Mouse (Mus musculus) cerebellum, postnatal 25 days (tissue): ENCODE data around the gene Gjb4.

Experiments
- DNase-seq, 2 experiments: peaks; one replicate each; pipeline ENCODE4 v3.0.0; 2021; ENCODE audit warnings: mixed read lengths in 2 of 2

The Gjb4 gene

DNA sequence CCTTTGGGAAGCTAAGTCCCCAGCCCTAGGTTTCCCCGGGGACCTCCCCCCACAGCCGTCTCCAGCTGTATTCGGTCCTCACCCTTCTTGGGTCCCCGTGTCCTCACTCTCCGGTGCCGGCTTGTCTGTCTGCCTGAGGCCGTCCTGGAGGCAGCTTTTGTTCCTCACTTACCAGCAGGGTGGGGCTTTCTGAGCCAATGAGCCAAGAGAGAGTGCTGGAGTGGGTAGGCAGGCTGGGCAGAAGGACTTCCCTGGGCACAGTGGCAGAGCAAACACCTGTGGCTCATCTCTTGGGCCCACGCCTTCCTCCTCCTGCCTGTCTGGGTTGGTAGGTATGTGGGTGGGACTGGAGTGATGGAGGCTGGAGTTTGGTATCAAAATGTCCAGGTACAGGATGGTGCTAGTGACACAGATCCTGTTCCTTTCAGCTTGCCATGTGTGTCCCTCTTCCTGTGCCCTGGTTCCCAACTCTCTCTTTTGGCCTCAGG lies at the start of gene Gjb4:
Gene Gjb4 (minus strand): TSS at position 131 of the 488 bp plus-strand sequence.
- no peak for DNase-seq

DNA sequence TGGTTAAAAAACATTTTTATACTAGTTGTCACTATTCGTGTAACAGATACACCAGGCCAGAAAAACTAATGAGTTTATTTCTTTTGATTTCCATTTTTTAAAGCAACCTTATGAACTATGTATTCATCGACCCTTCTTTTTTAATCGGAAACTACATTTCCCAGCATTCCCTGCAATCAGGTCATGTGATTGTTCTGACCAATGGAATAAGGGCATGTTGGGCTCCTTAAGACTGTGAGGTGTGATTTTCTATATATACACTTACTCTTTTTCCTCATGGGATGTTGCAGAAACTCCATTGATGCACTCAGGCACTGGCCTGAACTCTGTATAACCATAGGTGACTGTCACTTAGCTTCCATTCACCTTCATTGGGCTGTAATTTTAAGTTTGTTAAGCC lies 48.7 kb upstream of the Gjb4 start:
- no peak for DNase-seq

DNA sequence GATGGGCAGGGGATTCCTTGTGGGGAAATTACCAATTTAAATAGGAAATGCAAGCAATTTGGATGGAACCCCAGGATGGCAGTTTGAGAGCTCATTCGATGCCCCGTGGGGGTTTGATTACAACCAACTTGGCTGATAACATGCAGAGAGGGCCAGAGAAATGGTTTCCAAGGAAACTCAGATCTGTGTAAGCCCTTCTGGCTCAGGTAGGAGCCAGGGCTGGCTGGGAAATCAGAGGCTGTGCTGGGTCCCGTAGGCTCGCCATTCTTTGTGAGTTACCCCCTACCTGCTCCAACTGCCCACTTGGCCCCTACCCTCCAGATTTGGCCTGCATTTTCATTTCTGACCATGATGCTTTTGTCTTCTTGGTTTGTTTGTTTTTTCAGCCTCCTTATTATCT lies 48.3 kb upstream of the Gjb4 start:
- peak in 1 of 2 experiments; percentile 21 for DNase-seq

DNA sequence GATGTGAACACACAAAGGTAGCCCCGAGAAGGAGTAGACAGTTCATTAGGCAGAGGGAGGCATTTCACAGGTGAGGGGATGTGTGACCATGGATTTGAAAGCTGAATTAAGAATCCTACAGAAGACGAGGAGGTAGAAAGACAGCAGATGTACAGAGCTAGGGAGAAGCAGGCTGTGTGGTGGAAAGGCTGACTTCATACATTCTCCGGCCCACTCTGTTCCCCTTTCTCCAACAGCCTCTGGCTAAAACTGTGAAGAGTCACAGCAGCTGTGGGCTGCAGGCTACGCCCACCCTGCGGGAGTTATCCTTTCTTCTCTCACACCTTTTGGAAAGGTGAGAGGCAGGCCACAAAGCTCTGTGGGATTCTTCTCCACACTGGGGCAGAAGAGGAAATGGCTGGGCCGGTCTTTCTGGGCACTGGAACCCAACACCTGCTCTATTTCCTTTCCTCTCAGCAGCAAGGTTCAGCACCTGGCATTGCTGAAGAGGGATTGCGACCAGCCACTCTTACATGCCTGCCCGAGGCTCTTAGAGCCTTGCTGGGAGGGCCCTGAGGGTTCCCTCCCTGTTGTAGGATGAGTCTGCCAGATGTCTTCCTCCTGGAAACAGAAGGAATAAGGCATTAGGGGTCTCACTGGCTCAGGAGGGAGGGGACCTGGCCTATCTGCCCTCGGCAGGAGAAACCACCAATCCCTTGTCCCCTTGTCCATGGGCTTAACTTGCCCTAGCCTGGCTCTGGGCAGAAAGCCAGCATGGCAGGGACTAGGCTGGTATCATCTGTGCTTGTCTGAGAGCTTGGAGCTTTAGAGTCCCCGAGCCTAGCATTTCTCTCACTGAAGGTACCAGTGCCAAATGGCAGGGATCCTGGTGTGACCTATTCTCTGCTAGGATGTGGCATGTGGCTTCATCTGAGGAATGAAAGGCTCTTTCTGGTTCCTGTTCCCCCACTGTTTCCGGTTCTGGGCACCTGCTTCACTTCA lies 46.6 kb upstream of the Gjb4 start:
- DNase-seq, result peak; percentile 84 to 90

DNA sequence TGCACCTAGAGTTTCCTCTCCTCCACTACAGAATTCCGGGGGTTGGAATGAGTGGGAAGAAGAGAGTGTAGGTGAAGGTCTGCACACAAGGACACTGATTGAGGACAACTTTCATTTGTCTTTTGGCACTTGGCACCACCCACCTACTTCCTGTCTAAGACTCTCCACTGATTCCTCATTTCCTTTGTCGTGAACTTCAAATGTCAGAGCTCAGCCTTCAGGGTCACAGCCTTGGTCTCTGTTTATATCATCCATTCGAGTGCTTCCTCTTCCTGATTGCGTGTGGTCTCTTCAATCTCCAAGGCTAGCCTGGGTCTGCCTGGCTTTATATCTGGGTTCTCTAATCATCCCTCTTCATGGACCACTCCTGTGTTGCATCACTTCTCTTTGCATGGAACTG lies 41.7 kb upstream of the Gjb4 start:
- DNase-seq, result no peak

DNA sequence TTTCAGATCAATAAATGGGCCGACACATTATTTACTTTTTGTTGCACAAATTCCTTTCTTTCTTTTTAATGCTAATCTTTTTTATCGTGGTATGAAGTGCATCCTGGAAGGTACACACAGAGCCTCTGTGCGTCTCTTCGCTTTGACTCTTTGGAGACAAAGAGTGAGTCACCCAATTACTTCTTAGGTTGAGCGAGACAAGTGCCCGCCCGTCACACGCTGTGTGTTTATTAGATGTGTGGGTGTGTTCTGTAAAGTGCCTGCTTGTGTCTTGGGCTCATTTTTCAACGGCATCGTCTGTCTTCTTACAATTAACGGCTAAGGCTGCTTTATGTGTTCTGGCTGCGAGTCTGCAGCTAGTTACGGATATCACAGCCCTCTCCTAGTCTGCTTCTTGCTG lies 35.8 kb upstream of the Gjb4 start:
- no peak for DNase-seq

DNA sequence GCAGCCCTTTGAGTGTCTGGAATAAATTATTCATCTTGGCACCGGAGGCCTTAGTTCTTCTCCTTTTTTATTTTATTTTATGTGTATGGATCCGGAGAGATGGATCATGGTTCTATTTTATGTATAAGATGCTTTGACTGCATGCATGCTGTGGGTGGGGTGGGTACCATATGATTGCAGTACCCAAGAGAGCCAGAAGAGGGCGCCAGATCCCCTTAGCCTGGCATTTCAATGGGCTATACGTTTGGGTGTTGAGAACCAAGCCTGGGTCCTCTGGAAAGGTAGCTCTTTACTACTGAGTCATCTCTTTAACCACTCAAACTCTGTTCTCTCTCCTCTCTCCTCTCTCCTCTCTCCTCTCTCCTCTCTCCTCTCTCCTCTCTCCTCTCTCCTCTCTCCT lies 23.5 kb upstream of the Gjb4 start:
- DNase-seq, result no peak

DNA sequence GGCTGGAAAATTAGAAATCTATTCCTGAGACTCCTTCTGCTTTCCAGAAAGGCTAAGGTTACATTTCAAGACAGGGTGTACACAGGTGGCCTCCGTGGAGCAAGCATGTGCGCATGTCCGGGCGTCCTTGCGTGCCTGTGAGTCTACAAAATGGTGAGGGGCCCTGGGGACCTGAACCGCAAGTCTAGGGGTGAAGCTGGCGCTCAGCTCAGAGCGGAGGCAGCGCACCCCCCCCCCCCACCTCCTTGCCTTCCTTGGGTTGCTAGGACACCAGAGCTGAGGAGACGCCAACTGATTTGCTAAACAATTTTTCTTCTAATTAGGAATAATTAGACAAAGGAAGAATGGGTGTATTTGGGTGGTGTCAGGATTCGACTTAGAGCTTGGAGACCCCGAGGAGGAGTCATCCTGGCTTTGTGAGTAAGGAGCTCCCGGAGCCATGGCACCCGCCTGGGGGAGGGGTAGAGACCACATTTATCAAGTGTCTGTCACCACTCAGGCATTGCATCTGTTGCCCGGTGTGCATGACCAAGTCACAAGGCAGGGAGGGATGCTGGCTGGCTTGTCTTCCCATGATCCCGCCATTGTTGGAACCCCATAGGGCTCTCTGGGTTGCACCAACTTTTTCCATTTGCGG lies 21.8 kb upstream of the Gjb4 start:
- DNase-seq, result no peak

DNA sequence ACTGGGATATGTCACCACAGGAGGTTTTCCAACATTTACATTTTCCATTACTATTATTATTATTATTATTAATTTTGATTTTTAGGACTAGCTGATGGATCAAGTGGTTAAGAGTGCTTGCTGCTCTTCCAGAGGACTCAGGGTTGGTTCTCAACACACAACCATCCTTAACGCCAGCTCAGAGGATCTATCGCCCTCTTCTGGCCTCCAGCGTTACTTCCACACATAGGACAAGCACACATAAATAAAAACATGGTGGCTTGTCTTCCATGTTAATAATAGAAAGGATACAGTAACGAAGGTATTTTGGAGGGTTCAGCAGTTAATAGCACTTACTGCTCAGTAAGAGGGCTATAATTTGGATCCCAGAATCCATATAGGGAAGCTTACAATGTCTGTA lies 20.8 kb upstream of the Gjb4 start:
- no peak for DNase-seq

DNA sequence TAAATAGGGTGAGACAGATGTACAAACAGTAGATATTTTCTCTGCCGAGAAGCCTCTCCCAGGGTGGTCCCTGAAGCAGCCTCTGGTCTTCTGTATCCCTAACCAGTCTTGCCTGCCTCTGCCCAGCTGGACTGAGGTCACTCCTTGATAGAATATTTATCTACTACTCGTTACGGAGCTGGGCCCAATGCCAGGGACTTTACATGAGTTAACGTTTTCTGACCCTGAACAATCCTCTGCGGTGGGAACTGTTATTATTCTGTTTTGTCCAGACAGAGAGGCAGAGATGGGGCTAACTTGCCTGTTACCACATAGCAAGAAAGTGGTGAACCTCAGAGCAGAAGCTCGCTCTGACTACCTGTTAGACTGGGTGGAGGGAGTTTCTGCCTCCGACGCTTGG lies 19.6 kb upstream of the Gjb4 start:
- no peak for DNase-seq

DNA sequence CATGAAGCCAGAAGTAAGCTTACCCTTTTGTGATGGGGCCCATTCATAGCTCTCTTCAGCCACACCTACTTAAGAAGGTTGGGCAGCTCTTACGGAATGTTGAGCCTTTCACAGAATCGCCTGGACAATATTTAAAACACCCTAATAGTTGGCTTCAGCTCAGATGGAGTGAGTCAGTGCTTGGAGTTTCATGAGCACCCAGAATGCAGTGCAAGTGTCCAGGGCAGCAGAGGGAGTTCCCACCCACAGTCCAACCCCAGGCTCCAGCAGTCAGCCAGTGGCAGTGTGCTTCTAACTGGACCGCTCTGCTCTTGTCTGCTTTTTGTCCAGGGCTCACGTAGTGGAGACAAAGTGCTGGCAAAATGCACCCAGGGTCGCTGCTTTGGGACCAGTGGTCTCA lies 17.7 kb upstream of the Gjb4 start:
- no peak for DNase-seq

DNA sequence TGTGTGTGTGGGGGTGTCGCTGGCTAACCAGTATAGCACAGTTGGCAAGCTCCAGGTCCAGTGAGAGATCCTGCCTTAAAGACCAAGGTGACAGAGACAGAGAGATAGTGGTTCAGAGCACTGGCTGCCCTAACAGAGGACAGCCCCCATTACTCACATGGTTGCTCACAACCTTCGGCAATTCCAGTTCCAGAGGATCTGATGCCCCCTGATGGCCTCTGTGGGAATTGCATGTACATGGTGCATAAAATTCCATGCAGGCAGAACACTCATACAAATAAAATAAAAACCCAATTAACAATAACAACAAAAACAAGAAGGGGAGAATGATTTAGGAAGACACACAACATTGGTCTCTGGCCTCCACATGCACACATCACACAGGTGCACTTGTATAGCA lies 16.6 kb upstream of the Gjb4 start:
- DNase-seq, result peak in 1 of 2 experiments; percentile 23

DNA sequence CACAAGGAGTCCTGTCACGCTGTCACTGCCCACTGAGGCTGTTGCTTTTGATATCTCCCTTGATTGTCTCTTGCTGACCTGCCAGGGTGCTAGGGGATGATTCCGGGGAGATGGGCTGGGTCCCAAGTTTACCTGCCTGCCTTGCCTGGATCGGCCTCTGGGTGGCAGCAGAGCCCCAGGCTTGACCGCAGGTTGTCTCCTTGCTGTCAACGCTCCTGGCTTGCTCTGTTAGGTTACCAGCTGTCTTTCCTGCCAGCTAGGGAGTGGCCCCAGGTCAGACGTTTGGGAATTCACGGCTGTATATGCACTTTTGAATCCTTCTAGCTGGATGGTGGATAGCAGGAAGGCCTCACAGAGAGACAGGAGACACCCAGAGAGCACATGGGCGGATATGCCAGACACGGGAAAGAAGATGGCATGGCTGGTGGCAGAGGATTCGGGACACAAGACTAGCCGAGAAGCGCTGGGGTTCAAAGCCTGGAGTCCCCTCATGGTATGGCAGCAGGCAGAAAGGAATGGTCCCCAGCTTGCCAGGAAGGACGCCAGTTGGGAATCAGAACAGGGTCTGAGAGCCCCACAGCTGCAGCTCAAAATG lies 14.6 kb upstream of the Gjb4 start:
- peak; percentile 89 to 91 for DNase-seq

DNA sequence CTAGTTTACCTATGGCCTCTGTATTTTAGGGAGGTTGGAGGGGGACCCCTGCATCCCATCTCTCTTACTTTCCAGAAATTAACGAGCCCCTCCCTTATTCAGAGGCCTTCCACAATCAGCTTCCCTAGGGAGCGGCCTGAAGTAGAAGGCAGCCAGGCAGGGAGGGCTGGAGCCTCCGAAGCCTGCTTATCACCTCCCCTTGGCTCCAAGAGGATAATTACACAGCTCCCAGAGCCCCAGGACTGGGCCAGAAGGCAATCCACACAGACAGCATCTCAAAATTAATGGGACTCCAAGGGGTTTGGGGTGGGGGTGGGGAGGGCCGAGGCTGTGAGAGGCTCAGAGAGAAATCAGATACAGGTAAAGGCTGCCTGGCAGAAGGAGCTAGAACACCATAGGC lies 12.0 kb upstream of the Gjb4 start:
- no peak for DNase-seq

DNA sequence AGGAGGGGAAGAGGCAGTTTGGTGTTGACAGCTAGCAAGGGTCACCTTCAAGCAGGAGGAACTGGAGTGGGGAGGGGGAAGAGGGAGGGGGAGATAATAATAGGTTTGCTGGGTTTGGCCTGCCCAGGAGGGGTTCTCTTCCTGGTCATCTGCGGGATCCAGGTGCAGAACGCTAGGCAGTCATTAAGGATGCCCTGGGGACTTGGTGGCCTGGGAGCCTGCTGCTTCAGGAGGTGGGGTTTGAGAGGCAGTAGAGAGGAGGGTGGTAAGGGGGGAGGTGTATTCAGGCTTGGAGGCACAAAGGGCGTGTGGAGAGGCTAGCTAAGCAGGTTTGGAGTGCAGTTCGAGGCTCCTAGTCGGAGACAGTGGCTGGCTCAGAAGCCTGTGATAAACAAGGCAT lies 11.6 kb upstream of the Gjb4 start:
- DNase-seq, result no peak

DNA sequence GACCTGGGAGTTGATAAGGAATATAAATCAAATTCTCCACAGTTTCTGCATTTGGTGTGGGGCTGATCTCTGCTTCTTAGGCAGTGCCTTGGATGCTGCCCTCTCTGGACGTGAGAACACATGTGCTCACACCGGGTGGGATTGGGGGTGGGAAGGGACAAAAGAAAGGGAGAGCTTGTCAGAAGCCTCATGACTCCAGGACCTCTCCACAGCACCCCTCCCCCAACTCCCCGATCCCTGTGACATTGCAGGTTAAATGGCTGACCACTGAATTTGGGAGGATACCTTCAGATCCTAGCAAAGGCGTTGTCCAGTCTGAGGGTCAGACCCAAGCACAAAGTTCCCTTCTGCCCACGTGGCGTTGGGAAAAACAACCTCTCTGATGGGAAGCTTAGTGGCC lies 10.6 kb upstream of the Gjb4 start:
- DNase-seq, result no peak

DNA sequence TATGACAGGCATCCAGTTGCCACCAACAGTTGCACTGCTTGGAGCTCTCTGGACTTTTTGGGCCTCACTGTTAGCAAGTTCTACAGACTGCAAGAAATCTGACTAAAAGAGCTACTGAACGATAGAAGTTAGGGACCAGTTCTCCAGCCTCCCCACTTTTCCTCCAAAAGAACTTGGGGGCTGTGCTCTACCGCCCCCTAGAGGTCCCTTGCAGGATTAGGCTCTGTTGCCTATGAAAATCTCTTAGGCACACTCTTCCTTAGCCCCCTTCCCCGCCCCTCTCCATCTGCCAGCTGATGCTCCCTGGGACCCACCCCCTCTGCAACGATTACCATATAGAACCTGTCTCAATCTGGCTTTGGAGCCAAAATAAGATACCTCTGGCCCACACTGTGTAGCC lies 9.4 kb upstream of the Gjb4 start:
- no peak for DNase-seq

DNA sequence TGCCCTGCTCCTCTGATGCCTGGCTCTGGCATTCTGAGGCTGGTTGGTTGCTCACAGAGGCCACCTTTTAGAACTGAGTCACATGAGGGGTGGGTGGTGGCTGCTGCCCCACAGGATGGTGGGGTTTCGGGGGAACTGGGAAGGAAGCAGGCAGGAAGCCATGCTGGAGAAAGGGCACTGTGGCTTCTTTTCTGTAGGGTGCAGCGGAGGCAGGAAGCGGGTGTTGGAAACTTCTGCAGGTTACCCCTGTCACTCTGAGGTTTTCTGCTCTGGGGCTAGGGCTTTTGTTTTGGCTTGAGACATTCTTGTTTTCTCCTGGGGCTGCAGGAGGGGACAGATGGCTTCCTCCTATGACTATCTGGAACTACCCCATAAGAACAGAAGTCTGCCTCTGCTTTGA lies 8.6 kb upstream of the Gjb4 start:
- DNase-seq, result no peak

DNA sequence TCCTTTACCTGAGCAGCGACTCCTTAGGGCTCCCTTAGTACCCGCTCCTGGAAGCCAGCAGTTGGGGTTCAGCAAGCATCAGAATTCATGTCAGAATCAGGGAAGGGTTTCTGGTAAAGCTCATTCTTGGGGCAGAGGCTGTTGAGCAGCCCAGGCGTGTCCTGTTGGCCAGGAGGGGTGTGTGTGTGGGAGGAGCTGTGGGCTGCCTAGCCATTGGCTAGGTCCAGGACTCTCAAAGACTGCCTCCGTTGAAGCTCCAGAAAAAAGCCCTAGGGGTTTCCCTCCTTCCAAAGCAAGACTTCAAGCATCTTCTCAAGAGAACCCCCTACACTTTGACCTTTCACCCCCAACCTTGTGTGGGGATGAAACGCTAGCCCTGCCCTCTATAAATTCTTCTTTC lies 4.1 kb upstream of the Gjb4 start, which contains the start of gene Gjb5:
Gene Gjb5 (minus strand): TSS at position 164 of the 400 bp plus-strand sequence.
- DNase-seq, result no peak

DNA sequence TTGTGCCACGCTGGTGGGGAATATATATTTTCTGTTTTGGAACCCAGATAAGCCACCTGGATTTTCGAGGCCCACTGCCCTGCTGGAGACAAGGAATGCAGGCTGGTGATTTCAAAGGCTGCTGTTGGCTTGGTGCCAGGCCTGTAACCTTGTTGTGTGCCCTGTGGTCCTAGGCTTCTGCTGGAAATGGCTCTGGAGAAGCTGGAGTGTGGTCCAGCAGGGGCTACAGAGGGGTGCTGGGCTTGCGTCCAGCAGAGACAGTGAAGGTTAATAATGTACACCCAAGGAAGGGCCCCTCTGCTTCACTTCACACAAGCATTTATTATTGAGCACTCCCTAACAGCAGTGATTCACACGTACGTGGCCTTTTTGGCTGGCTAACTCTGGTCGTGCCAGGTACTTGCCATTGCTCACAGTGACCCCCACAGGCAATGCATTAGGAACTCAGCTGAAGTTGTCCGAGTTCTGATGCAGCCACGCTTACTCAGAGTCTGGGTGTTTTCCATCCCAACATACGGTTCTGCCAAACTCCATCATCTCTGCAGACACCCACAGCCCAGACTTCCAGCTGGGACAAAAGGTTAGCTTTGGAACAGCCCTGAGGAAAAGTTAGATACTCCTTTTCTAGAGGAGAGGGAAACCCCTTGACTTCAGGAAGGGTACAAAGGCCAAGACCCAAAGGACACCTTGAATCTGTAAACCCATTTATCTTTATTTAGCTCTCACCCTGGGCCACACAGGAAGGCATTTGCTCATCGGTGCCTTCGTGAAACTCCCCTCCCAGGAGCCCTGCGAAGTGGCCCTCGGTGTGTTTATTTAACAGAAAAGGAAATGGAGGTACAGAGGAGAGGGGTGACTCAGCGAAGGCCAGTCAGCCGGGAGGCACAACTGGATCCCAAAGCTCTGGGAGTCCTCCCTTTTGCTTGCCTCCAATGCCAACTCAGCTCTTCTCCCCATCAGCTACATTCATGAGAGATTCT lies 915 bp upstream of the Gjb4 start:
- peak in 1 of 2 experiments; percentile 39 for DNase-seq

DNA sequence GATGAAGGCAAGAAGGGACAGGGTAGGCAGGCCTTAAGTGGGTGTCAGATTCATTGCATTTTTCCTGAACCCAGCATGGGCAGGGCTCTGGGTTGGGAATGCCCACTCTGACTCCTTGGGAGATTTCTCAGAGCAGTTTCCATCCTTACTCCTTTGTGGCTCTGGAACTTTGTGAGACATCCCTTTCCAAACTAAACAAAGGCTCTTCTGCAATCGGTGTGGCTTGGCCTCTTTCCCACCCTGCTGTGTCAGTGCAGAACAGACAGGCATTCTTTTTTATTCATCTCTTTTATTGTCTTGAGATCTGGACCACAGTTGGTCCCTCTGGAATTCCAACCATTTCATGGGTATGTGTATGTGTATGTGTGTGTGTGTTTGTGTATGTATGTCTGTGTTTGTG lies 1.3 kb downstream of the Gjb4 start:
- no peak for DNase-seq

DNA sequence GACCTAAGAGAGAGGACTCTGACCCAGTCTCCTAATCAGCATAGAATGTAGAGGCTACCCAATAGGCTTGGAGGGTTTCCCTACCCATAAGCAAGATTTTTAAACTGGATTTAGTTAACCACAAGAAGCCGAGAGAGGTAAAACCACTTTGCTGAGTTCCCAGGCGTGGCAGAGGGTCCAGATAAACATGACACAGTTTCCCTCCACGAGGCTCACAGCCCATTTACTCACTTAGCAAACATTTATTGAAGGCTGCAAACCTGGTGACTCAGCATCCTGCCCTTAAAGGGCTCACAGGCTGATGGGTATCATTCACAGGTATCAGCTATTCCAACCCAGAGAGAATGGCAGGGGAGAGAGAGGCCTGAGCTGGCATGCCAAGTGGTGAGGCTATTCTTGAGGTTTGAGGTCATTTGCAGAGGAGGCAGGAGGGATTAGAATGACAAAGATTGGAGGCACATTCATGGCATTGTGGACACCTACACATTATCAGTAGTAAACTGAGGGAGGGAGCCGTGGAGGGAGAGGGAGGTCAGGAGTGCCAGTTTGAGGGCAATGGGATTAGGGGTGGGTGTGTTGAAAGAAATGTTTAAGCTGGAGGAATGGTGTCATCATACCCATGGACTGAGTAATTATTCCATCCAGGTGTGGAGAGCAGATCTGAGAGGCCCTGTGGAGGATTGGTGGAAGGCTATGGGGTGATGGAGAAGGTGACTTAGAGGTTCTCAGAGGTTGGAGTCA lies 4.2 kb downstream of the Gjb4 start:
- DNase-seq, result no peak
